Mouse (Mus musculus): ENCODE results near the gene Pigu. TPM values are rescaled to one million over a fixed set of nuclear protein-coding genes. Genes with fewer than 3 reads are reported as not detected.

Gene Pigu
- polyA plus RNA-seq, 1 experiment, result 40.0 TPM

DNA sequence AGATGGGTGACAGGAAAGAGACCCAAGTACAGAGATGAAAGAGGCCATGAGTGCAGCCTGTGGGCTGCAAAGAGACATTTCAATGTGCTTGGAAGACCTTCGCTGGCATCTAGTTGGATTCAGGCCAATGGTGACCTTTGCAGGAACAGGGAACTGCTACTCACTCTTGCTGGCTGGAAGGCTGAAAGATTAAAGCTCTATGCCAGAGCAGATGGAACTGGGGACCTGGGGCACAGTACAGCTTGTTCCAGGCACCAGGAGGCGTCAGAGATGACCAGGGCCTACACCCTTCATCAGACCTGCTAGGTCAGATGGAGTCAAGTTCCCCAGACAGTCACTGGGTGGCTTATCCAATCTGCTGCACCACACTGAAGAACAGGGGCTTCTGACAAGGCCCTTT, 63.8 kb downstream of the Pigu start:
- Histone ChIP-seq H3K4me1 (ENCODE audit: control insufficient read depth, insufficient read depth, low read length) (no peaks in the 10 kb centered on the region), H3K27ac (ENCODE audit: insufficient read depth, low read depth, low read length) (no peak overlapping the region), H3K4me3 (ENCODE audit: insufficient read depth, low read depth, low read length) (no peak overlapping the region), H3K36me3 (ENCODE audit: control insufficient read depth, insufficient read depth, low read length) (no peaks in the 10 kb centered on the region), H3K27me3 (replicated peaks; ENCODE audit: control insufficient read depth, insufficient read depth, low read length) (no peaks in the 10 kb centered on the region)
- TF ChIP-seq CTCF (conservative IDR thresholded peaks at IDR 0.05; ENCODE audit: insufficient read depth, insufficient read length, low read depth, low read length) (no peak), POLR2A (IDR thresholded peaks at IDR 0.05; ENCODE audit: low read depth, low read length) (no peak)
- DNase-seq, result no peak
- WGBS, result 78% methylated on average over 2 of the region's 2 CpGs

DNA sequence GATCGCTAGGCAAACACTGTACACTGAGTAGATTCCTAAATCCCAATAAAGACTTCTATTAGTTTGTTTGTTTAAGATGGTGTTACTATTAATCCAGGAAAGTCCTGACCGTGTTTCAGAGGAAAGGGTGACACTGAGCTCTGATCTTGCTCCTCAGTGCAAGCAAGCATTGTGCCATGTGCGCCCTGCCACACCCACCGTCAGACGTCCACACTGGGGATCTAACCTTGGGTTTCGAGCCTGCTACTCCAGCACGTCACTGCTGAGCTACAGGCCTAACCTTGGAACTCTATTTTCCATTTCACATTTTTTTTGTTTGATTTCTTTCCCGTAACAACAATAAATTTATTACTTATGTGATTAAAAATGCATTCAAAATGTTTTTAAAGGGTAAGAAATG, 67.2 kb downstream of the Pigu start:
- DNase-seq, result no peak
- H3K27me3 ChIP-seq (replicated peaks; ENCODE audit: control insufficient read depth, insufficient read depth, low read length), result no peaks in the 10 kb centered on the region
- TF ChIP-seq POLR2A (IDR thresholded peaks at IDR 0.05; ENCODE audit: low read depth, low read length) (no peak), CTCF (conservative IDR thresholded peaks at IDR 0.05; ENCODE audit: insufficient read depth, insufficient read length, low read depth, low read length) (no peak)
- no peaks in the 10 kb centered on the region for H3K4me1 ChIP-seq (ENCODE audit: control insufficient read depth, insufficient read depth, low read length)
- no peaks in the 10 kb centered on the region for H3K36me3 ChIP-seq (ENCODE audit: control insufficient read depth, insufficient read depth, low read length)
- 90% methylated on average over 8 of the region's 8 CpGs for WGBS
- H3K27ac ChIP-seq (ENCODE audit: insufficient read depth, low read depth, low read length), result no peak overlapping the region
- no peak overlapping the region for H3K4me3 ChIP-seq (ENCODE audit: insufficient read depth, low read depth, low read length)

DNA sequence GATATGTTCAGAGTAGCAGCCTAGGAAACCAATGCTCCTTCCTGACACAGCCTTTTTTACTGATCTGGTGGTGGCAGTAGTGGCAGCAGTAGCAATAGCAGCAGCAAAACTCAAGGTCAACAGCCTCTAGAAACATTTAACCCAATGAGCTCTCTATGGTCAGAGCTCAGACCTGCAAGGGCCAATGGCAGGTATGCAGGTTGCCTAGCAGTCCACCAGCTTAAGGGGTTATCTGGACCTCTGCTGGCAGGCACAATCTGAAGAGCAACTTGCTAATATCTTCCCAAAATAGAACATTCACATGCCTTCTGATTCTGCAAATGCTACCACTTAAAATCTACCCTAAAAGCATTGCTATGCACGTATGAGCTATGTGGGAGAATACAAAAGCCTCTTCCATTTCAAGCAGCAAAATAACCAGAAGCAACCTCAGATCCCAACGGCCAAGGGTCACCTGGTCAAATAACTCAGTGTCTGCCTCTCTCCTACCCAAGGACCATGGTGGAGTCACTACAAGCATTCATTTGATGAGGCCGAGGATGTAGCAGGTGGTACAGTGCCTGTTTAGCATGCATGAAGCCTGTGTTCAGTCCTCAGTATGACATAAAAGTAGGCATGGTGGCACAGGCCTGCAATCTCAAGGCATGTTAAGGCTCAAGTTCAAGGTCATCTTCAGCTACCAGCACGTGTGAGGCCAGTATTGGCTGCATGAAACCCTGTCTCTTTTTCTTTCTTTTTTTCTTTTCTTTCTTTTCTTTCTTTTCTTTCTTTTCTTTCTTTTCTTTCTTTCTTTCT, 69.6 kb downstream of the Pigu start:
- Histone ChIP-seq H3K27ac (ENCODE audit: insufficient read depth, low read depth, low read length) (no peak overlapping the region), H3K4me1 (ENCODE audit: control insufficient read depth, insufficient read depth, low read length) (no peaks in the 10 kb centered on the region), H3K36me3 (ENCODE audit: control insufficient read depth, insufficient read depth, low read length) (no peaks in the 10 kb centered on the region), H3K27me3 (replicated peaks; ENCODE audit: control insufficient read depth, insufficient read depth, low read length) (no peaks in the 10 kb centered on the region), H3K4me3 (ENCODE audit: insufficient read depth, low read depth, low read length) (no peak overlapping the region)
- TF ChIP-seq CTCF (conservative IDR thresholded peaks at IDR 0.05; ENCODE audit: insufficient read depth, insufficient read length, low read depth, low read length) (no peak), POLR2A (IDR thresholded peaks at IDR 0.05; ENCODE audit: low read depth, low read length) (no peak)
- WGBS, result 83% methylated on average over 4 of the region's 4 CpGs
- DNase-seq, result no peak

DNA sequence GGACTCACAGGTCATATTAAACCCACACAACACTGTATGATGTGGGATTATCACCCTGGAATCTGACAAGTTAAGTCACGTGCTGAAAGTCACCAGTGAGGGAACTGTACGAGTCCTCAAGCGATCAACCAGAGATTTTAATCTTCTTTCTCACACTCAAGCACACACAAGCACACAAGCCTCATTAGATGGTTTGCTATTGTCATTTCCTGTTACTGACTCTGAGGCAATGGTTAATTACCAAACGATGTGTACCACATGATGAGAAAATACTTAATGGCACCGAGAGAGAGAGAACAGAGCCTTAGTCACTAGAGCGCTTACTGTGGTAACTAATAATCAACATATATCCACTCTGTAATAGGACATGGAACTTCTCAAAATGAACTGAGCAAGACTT, 71.5 kb downstream of the Pigu start:
- no peaks in the 10 kb centered on the region for H3K36me3 ChIP-seq (ENCODE audit: control insufficient read depth, insufficient read depth, low read length)
- no peaks in the 10 kb centered on the region for H3K27me3 ChIP-seq (replicated peaks; ENCODE audit: control insufficient read depth, insufficient read depth, low read length)

DNA sequence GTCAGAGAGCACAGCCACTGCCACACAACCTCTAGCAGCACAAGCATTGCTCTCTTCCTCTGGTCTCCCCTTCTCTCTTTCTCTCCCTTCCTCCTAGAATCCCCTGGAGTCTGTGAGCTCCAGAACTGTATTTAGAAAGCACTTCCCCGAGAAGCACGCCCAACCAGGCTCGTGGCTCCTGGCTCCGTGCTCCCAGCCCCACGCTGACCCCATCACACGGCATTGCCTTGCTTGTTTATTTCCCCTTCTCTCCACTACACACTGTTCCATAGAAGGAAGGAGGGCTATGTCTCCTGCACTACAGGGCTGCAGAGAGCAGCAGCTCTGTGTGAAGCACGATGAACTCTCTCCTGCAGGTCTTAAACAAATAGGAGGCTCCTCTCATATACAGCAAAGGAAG, 72.6 kb downstream of the Pigu start:
- TF ChIP-seq POLR2A (IDR thresholded peaks at IDR 0.05; ENCODE audit: low read depth, low read length) (no peak), CTCF (conservative IDR thresholded peaks at IDR 0.05; ENCODE audit: insufficient read depth, insufficient read length, low read depth, low read length) (no peak)
- H3K27ac ChIP-seq (ENCODE audit: insufficient read depth, low read depth, low read length), result no peak overlapping the region
- DNase-seq, result no peak
- H3K27me3 ChIP-seq (replicated peaks; ENCODE audit: control insufficient read depth, insufficient read depth, low read length), result no peaks in the 10 kb centered on the region
- no peaks in the 10 kb centered on the region for H3K36me3 ChIP-seq (ENCODE audit: control insufficient read depth, insufficient read depth, low read length)
- no peaks in the 10 kb centered on the region for H3K4me1 ChIP-seq (ENCODE audit: control insufficient read depth, insufficient read depth, low read length)
- H3K4me3 ChIP-seq (ENCODE audit: insufficient read depth, low read depth, low read length), result no peak overlapping the region
- WGBS, result 67% methylated on average over 7 of the region's 7 CpGs

More for the DNA sequence above, 71.5 kb downstream of the Pigu start:
- 74% methylated on average over 6 of the region's 6 CpGs for WGBS
- Histone ChIP-seq H3K27ac (ENCODE audit: insufficient read depth, low read depth, low read length) (no peak overlapping the region), H3K4me1 (ENCODE audit: control insufficient read depth, insufficient read depth, low read length) (no peaks in the 10 kb centered on the region), H3K4me3 (ENCODE audit: insufficient read depth, low read depth, low read length) (no peak overlapping the region)
- TF ChIP-seq CTCF (conservative IDR thresholded peaks at IDR 0.05; ENCODE audit: insufficient read depth, insufficient read length, low read depth, low read length) (no peak), POLR2A (IDR thresholded peaks at IDR 0.05; ENCODE audit: low read depth, low read length) (no peak)
- no peak for DNase-seq

DNA sequence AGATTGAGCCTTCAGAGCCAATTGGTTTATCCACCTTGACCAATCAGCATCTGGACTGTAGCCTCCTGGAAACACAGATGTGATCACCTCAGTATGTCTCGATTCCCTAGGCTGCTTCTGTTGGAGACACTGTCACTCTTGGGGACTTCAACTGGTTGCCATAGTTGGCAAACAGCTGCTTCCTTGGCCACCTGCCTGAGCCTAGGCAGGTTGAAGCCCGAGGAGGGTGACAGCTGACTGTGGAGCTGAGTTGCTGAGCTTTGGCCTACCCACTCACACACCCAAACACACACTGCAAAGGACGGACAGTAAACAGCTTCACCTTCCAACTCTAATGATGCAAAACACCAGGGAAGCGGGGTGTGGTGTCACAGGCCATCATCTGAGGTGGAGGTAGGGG, 73.4 kb downstream of the Pigu start:
- no peaks in the 10 kb centered on the region for H3K27me3 ChIP-seq (replicated peaks; ENCODE audit: control insufficient read depth, insufficient read depth, low read length)
- no peak for DNase-seq
- no peaks in the 10 kb centered on the region for H3K36me3 ChIP-seq (ENCODE audit: control insufficient read depth, insufficient read depth, low read length)
- H3K4me3 ChIP-seq (ENCODE audit: insufficient read depth, low read depth, low read length), result no peak overlapping the region
- H3K27ac ChIP-seq (ENCODE audit: insufficient read depth, low read depth, low read length), result no peak overlapping the region
- WGBS, result 82% methylated on average over 4 of the region's 4 CpGs
- TF ChIP-seq CTCF (conservative IDR thresholded peaks at IDR 0.05; ENCODE audit: insufficient read depth, insufficient read length, low read depth, low read length) (no peak), POLR2A (IDR thresholded peaks at IDR 0.05; ENCODE audit: low read depth, low read length) (no peak)
- no peaks in the 10 kb centered on the region for H3K4me1 ChIP-seq (ENCODE audit: control insufficient read depth, insufficient read depth, low read length)

DNA sequence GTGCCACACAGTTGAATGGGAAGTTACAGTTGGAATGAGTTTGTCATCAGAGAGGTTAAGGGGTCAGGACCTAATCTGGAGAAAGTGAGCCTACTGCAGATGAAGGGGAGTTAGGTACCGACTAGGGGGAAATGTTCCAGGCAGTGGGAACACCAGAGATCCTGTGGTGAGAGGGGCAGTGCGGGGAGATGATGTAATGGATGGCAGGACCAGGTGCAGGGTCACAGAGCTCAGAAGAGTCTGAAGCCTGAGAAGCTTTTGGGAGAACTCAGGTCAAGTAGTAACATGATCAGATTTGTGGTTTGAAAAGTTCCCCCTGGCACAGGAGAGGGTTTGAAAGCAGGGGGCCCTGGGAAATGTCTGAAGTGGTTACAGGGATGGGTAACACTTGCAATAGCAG, 77.1 kb downstream of the Pigu start:
- Histone ChIP-seq H3K27ac (ENCODE audit: insufficient read depth, low read depth, low read length) (no peak overlapping the region), H3K36me3 (ENCODE audit: control insufficient read depth, insufficient read depth, low read length) (no peaks in the 10 kb centered on the region), H3K4me3 (ENCODE audit: insufficient read depth, low read depth, low read length) (no peak overlapping the region), H3K4me1 (ENCODE audit: control insufficient read depth, insufficient read depth, low read length) (peaks cover 5% of the 10 kb centered on the region; the same call in 1 of the 2 replicates), H3K27me3 (replicated peaks; ENCODE audit: control insufficient read depth, insufficient read depth, low read length) (no peaks in the 10 kb centered on the region)
- 60% methylated on average over 2 of the region's 2 CpGs for whole genome bisulfite sequencing
- DNase-seq, result no peak
- TF ChIP-seq CTCF (conservative IDR thresholded peaks at IDR 0.05; ENCODE audit: insufficient read depth, insufficient read length, low read depth, low read length) (no peak), POLR2A (IDR thresholded peaks at IDR 0.05; ENCODE audit: low read depth, low read length) (no peak)
